Mouse (Mus musculus): ENCODE results near the gene Prm1.

GRCm38 (mm10) chr16:10819966-10820365, 14.3 kb upstream of the Prm1 start:
- no peak for TF ChIP-seq EP300 (IDR thresholded peaks at IDR 0.05; ENCODE audit: low read depth)
- TF ChIP-seq CTCF (IDR thresholded peaks at IDR 0.05; ENCODE audit: low read depth), result no peak

Measured in liver, postnatal 0 days (tissue).